Mouse (Mus musculus) ES-Bruce4 (cell line): ENCODE results near the gene Spaca4.

ENCODE experiments used
- CTCF ChIP-seq: IDR thresholded peaks from one replicate; pipeline ENCODE4 v1.8.1; 2011; ENCODE audit warnings: low read depth, low read length
- EP300 ChIP-seq: IDR thresholded peaks from 2 replicates; pipeline ENCODE4 v1.6.1; 2011; ENCODE audit warnings: low read depth, low read length; ENCODE audit not compliant: insufficient read depth

- no peak for TF ChIP-seq CTCF
- peak; percentile 88; the same call in 1 of the 2 replicates for TF ChIP-seq EP300
Measured at GRCm38 (mm10) chr7:45747450-45747849, 21.8 kb upstream of the Spaca4 start.
